Mouse (Mus musculus): ENCODE results near the gene Olfr1288.

Gene Olfr1288

GRCm38 (mm10) chr2:111473801-111474200, at the start of gene Olfr1288:
Gene Olfr1288 (plus strand): TSS chr2:111474101.
- no peak for DNase-seq (ENCODE audit: low spot score in 2 of 2)

GRCm38 (mm10) chr2:111448842-111449241, 25.1 kb upstream of the Olfr1288 start, which contains the start of gene Olfr1287:
Gene Olfr1287 (plus strand): TSS chr2:111449142.
- no peak for DNase-seq (ENCODE audit: low spot score in 2 of 2)

DNA sequence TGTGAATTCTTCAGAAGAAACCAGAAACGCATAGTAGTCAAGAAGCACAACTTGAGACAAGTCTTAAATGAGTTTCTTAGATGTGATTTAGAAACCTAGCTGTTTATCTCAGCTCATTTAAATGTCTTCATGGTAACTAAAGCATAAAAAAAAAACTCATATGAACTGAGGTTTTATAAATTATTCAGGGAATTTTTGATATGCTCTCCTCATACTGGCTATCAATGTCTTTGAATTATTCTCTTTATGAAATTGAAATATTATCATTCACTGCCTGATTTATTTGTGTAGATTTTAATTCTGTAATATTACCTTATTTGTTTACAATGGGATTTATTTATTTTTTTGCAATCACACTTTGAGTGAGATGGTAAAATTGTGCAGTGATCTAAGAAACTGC, 6.6 kb downstream of the Olfr1288 start, which contains the start of gene Olfr1289:
Gene Olfr1289 (plus strand): TSS at position 301 of the 400 bp plus-strand sequence.
- DNase-seq (ENCODE audit: low spot score in 2 of 2), result no peak

- no peak for DNase-seq (ENCODE audit: low spot score in 2 of 2)
Observed at GRCm38 (mm10) chr2:111493729-111494128, 19.8 kb downstream of the Olfr1288 start, which contains the start of gene Olfr1290. Gene Olfr1290 (minus strand): TSS chr2:111493829.

- no peak for DNase-seq (ENCODE audit: low spot score in 2 of 2)
Observed at GRCm38 (mm10) chr2:111496880-111497279, 23.0 kb downstream of the Olfr1288 start, which contains the start of gene Olfr1291-ps1. Gene Olfr1291-ps1 (plus strand): TSS chr2:111497180.

GRCm38 (mm10) chr2:111517451-111517850, 43.5 kb downstream of the Olfr1288 start:
- no peak for DNase-seq (ENCODE audit: low spot score in 2 of 2)

- DNase-seq (ENCODE audit: low spot score in 2 of 2), result no peak
Observed at GRCm38 (mm10) chr2:111524903-111525302, 51.0 kb downstream of the Olfr1288 start, which contains the start of gene Olfr1293-ps. Gene Olfr1293-ps (plus strand): TSS chr2:111525203.
